In the genomic region with DNA sequence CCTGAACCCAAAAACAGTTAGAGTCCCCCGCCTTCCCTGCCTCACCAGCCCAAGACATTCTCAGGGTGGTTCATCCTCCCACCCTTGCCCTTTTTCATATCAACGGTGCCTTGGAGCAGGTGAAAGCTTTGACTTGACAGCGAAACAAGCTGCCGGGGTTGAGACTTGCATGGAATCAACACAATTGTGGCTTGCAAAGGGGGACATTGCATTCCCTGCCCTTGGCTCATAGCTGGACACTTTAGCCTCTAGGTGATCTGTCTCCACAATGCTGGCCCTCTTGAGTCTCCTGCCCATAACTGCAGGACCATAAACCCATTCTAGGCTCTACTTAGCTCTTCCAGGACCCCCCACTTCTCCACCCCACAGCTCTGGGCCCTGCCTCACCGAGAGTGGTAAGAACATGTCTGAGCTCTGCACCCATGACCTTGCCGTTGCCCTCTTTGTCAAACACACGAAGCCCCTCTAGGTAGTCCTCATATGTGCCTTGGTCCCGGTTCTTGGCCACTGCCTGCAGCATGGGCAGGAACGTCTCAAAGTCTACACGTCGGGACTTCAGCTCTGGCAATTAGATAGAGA, we compare ENCODE assay signal across 8 mouse cellular contexts. TPM values are rescaled to one million over a fixed set of nuclear protein-coding genes. Genes with fewer than 3 reads are reported as not detected.
DNase-seq lines count a peak whose midpoint lies in the region; ATAC-seq and TF ChIP-seq lines count a peak whose summit lies in the region.

No protein-coding gene starts in this region.

- TF ChIP-seq POLR2A in myocyte (IDR thresholded peaks at IDR 0.05; ENCODE audit: insufficient read length, low read depth), result no peak

- H3K9ac ChIP-seq in hindbrain, embryonic 16.5 days (ENCODE audit: low read depth, low read length), result peak overlapping the region; percentile 89

- H3K4me1 ChIP-seq in embryonic facial prominence, embryonic 10.5 days, result peaks cover 68% of the 10 kb centered on the region
- H3K4me1 ChIP-seq in hindbrain, embryonic 16.5 days (ENCODE audit: control insufficient read depth, insufficient read depth, low read depth, low read length), result peaks cover 47% of the 10 kb centered on the region

- DNase-seq in layer of hippocampus, adult 2 months (ENCODE audit: low spot score in 2 of 2), result no peak
- no peak for DNase-seq in layer of hippocampus, adult 9-10 months (ENCODE audit: low spot score)
- DNase-seq in embryonic facial prominence, embryonic 10.5 days (ENCODE audit: low spot score), result no peak
- no peak for DNase-seq in adipocyte (ENCODE audit: low spot score)
- no peak for DNase-seq in right cerebral cortex, postnatal 14 days
- no peak for DNase-seq in ovary, postnatal 10 days (ENCODE audit: low spot score)

- peak overlapping the region; percentile 97 for H3K4me3 ChIP-seq in layer of hippocampus, adult 2 months
- H3K4me3 ChIP-seq in embryonic facial prominence, embryonic 10.5 days, result peak overlapping the region; percentile 88
- peak overlapping the region; percentile 84 for H3K4me3 ChIP-seq in hindbrain, embryonic 16.5 days (ENCODE audit: low read length)
- H3K4me3 ChIP-seq in myocyte, result peak overlapping the region; percentile 98

- 59% methylated on average over 11 of the region's 11 CpGs for WGBS in embryonic facial prominence, embryonic 10.5 days
- 57% methylated on average over 11 of the region's 11 CpGs for WGBS in hindbrain, embryonic 16.5 days

- H3K27me3 ChIP-seq in embryonic facial prominence, embryonic 10.5 days (replicated peaks; ENCODE audit: low read depth, poor library complexity, severe bottlenecking), result peaks cover 14% of the 10 kb centered on the region
- no peaks in the 10 kb centered on the region for H3K27me3 ChIP-seq in hindbrain, embryonic 16.5 days (replicated peaks; ENCODE audit: control insufficient read depth, insufficient read depth, low read length)
- no peaks in the 10 kb centered on the region for H3K27me3 ChIP-seq in myocyte (ENCODE audit: control insufficient read depth, insufficient read depth, insufficient read length)

- peak overlapping the region; percentile 96 for H3K27ac ChIP-seq in layer of hippocampus, adult 2 months
- peak overlapping the region; percentile 93 for H3K27ac ChIP-seq in embryonic facial prominence, embryonic 10.5 days (replicated peaks)
- H3K27ac ChIP-seq in hindbrain, embryonic 16.5 days (ENCODE audit: low read depth, low read length), result peak overlapping the region; percentile 92

- ATAC-seq in hindbrain, embryonic 16.5 days, result no peak

- H3ac ChIP-seq in myocyte (ENCODE audit: control insufficient read depth, insufficient read length), result peak overlapping the region; percentile 12

- peak overlapping the region; percentile 78 for H3K4me2 ChIP-seq in hindbrain, embryonic 16.5 days (ENCODE audit: low read length)
- H3K4me2 ChIP-seq in myocyte (ENCODE audit: low read depth), result peak overlapping the region; percentile 96

- peaks cover 47% of the 10 kb centered on the region for H3K79me2 ChIP-seq in myocyte (ENCODE audit: control insufficient read depth, insufficient read depth)

- no peaks in the 10 kb centered on the region for H3K9me3 ChIP-seq in embryonic facial prominence, embryonic 10.5 days
- no peaks in the 10 kb centered on the region for H3K9me3 ChIP-seq in hindbrain, embryonic 16.5 days (ENCODE audit: control insufficient read depth, low read length)

- H3K36me3 ChIP-seq in embryonic facial prominence, embryonic 10.5 days (replicated peaks), result peaks cover 28% of the 10 kb centered on the region
- H3K36me3 ChIP-seq in hindbrain, embryonic 16.5 days (ENCODE audit: control insufficient read depth, insufficient read depth, low read length), result peaks cover 19% of the 10 kb centered on the region
- peaks cover 13% of the 10 kb centered on the region for H3K36me3 ChIP-seq in myocyte (ENCODE audit: control insufficient read depth, insufficient read depth)

- TF ChIP-seq CTCF in layer of hippocampus, adult 2 months (conservative IDR thresholded peaks at IDR 0.05), result no peak

TF ChIP-seq in myocyte, 11 proteins besides CTCF, POLR2A, EP300 and RAD21:
- TF ChIP-seq E2F4 (IDR thresholded peaks at IDR 0.05; ENCODE audit: insufficient read depth) (no peak), POLR2AphosphoS2 (IDR thresholded peaks at IDR 0.05; ENCODE audit: insufficient read length, low read depth) (peak; percentile 22)

RNA-seq across cellular contexts. Expression of a gene that starts 0.8 kb away (rescaled TPM):
- 100 to 1,000 TPM; 519 to 544 TPM for total RNA-seq in layer of hippocampus, adult 2 months (2021)
- 733 and 768 TPM in 2 replicates for polyA plus RNA-seq in embryonic facial prominence, embryonic 10.5 days (2016; fragmentation: Nextera tagmentation; extraction: Ambion mirVana)
- 946 and 1,028 TPM in 2 replicates for polyA plus RNA-seq in hindbrain, embryonic 16.5 days (2015; fragmentation: Nextera tagmentation; extraction: Ambion mirVana)
- polyA plus RNA-seq in myocyte (2012; fragmentation: generic; extraction: Trizol), result 2,234 TPM

RNA-seq across cellular contexts. Expression of a gene that starts 3.7 kb away (rescaled TPM):
- 10 to 100 TPM; 18.5 to 21.1 TPM for total RNA-seq in layer of hippocampus, adult 2 months (2021)
- polyA plus RNA-seq in embryonic facial prominence, embryonic 10.5 days (2016; fragmentation: Nextera tagmentation; extraction: Ambion mirVana), result 2.3 and 3.1 TPM in 2 replicates
- 6.7 and 7.1 TPM in 2 replicates for polyA plus RNA-seq in hindbrain, embryonic 16.5 days (2015; fragmentation: Nextera tagmentation; extraction: Ambion mirVana)
- 734 TPM for polyA plus RNA-seq in myocyte (2012; fragmentation: generic; extraction: Trizol)

RNA-seq across cellular contexts. Expression of a gene that starts 30.9 kb away (rescaled TPM):
- 1 to 10 TPM; 5.5 TPM for total RNA-seq in layer of hippocampus, adult 2 months (2021)
- 11.9 and 13.6 TPM in 2 replicates for polyA plus RNA-seq in embryonic facial prominence, embryonic 10.5 days (2016; fragmentation: Nextera tagmentation; extraction: Ambion mirVana)
- 13.5 and 16.6 TPM in 2 replicates for polyA plus RNA-seq in hindbrain, embryonic 16.5 days (2015; fragmentation: Nextera tagmentation; extraction: Ambion mirVana)
- 166 TPM for polyA plus RNA-seq in myocyte (2012; fragmentation: generic; extraction: Trizol)

RNA-seq across cellular contexts. Expression of a gene that starts 35.7 kb away (rescaled TPM):
- 100 to 1,000 TPM; 246 to 255 TPM for total RNA-seq in layer of hippocampus, adult 2 months (2021)
- 77.3 and 85.9 TPM in 2 replicates for polyA plus RNA-seq in embryonic facial prominence, embryonic 10.5 days (2016; fragmentation: Nextera tagmentation; extraction: Ambion mirVana)
- polyA plus RNA-seq in hindbrain, embryonic 16.5 days (2015; fragmentation: Nextera tagmentation; extraction: Ambion mirVana), result 136 and 168 TPM in 2 replicates
- polyA plus RNA-seq in myocyte (2012; fragmentation: generic; extraction: Trizol), result 52.5 TPM

RNA-seq across cellular contexts. Expression of a gene that starts 52.8 kb away (rescaled TPM):
- total RNA-seq in layer of hippocampus, adult 2 months (2021), result 10 to 100 TPM; 12.2 to 14.3 TPM
- polyA plus RNA-seq in embryonic facial prominence, embryonic 10.5 days (2016; fragmentation: Nextera tagmentation; extraction: Ambion mirVana), result 15.9 and 17.4 TPM in 2 replicates
- 16.7 and 17.0 TPM in 2 replicates for polyA plus RNA-seq in hindbrain, embryonic 16.5 days (2015; fragmentation: Nextera tagmentation; extraction: Ambion mirVana)
- polyA plus RNA-seq in myocyte (2012; fragmentation: generic; extraction: Trizol), result 13.8 TPM

Comparison
In these comparisons a context has a peak if more than half of its experiments do, and no peak if none do; other contexts are left out.
1. RNA of a gene that starts 3.7 kb away (polyA plus RNA-seq): 734 TPM in myocyte (single experiment); 6.7 to 7.1 TPM in hindbrain, embryonic 16.5 days and 2.3 to 3.1 TPM in embryonic facial prominence, embryonic 10.5 days; every median in the first group is over 10 times any median in the second.
2. Peak in every context shown above with its lines, with median percentiles within 50 percentile points of each other: H3K27ac ChIP-seq and H3K4me3 ChIP-seq.